Mouse (Mus musculus): ENCODE results near the gene Spata25. TPM values are rescaled to one million over a fixed set of nuclear protein-coding genes. Genes with fewer than 3 reads are reported as not detected.
"Not testable (repeated sequence)": the region's sequence is repeated elsewhere in the genome, so short reads cannot be mapped to it uniquely, and the experiment has no call there.

Spata25 gene
- 1 to 10 TPM in 1 of 2 experiments, not detected in 1; 1.6 TPM for total RNA-seq (2021)
- long read RNA-seq = 0 reads

DNA sequence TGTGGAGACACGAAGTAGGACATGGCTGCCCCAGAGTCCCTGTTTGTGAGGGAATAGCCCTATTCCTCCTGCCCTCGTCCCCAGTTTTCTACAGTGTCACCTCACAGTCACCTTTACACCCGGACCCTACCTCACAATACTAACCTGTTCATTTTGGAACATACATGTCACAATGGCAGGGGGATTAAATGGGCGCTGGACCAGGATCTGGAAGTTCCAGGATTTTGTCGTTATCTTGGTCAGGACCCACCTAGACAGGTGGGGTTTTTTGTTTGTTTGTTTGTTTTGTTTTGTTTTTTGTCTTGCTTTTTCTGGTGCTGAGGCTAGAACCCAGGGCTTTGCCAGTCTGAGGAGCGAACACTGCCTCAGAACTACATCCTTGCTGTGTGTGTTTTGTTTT is at the start of gene Spata25:
Spata25 (minus strand) TSS at position 101 of the 400 bp plus-strand sequence.
- DNase-seq (ENCODE audit: low spot score in 2 of 2) = no peak

DNA sequence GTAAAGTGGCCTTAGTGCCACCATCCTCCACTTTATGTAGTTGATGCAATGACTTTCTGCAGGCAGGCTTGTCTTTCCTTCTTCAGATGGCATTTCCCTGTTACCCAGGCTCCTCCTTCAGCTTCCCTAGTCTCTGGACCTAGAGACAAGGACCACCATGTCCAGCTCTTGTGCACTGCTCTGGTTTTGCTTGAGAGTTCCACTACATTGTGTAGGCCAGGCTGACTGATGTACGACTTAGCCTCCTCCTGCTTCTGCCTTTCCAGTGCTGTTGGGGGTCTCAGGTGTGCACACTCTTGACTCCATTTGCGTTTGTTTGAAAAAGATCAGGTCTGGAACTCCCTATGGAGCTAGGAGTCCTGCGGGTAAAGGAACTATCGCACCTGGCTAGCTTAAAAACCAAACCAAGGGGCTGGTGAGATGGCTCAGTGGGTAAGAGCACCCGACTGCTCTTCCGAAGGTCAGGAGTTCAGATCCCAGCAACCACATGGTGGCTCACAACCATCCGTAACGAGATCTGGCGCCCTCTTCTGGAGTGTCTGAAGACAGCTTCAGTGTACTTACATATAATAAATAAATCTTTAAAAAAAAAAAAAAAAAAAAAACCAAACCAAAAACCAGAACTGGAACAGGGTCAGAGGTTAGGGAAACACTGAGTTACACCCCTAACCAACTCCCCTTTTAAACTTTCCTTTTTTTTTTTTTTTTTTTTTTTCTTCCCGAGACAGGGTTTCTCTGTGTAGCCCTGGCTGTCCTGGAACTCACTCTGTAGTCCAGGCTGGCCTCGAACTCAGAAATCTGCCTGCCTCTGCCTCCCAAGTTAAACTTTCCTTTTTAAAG is 49.3 kb upstream of the Spata25 start:
- not testable (repeated sequence) for DNase-seq (ENCODE audit: low spot score in 2 of 2)

DNA sequence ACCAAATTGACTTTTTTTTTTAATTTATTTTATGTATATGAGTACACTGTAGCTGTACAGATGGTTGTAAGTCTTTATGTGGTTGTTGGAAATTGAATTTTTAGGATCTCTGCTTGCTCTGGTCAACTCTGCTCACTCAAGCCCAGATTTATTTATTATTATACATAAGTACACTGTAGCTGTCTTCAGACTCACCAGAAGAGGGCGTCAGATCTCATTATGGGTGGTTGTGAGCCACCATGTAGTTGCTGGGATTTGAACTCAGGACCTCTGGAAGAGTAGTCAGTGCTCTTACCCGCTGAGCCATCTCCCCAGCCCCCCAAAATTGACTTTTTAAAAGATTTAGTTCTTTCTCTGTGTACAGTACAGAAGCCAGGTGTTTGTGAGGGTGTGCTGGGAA is 47.3 kb upstream of the Spata25 start:
- not testable (repeated sequence) for DNase-seq (ENCODE audit: low spot score in 2 of 2)

DNA sequence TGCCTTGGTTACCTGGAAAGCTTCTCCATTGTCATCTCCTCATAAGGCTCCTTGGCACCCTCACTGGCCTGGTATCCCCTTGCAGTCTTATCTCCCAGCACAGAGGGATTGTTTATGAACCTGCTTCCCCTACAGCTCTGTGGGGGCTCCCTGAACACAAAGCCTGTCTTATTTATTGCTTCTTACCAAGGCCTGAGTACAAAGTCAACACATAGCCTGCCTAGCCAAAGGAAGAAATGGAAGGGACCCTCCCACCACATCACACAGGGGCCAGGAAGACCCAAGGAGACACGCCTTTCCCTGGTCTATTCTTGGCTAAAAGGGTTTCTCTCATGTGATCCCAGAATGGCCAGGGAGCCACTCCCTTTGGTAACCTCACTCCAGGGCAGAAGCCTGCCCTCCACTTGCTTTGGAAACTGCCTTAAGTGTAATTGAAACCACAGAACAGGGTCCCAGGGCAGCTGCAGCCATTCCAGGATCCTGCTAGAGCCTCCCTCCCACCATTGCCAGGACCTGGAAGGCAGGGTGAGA is 46.0 kb upstream of the Spata25 start:
- DNase-seq (ENCODE audit: low spot score in 2 of 2) = no peak

DNA sequence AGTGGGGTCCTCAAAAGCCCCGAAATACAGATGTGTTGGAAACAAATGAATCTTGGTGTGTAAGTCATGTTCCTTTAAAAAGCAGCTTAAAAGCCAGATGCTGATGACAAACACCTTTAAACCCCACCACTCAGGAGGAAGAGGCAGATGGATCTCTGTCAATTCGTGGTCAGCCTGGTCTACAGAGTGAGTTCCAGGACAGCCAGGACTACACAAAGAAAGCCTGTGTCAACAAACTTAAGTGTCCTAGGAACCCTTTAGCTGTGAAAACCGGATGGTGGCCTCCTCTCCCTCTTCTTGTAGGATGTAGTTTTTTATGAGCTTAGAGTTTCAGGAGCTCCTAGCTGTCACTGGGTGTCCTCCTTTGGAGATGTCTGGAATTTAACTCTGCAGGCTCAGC is 45.3 kb upstream of the Spata25 start:
- DNase-seq (ENCODE audit: low spot score in 2 of 2) = no peak

DNA sequence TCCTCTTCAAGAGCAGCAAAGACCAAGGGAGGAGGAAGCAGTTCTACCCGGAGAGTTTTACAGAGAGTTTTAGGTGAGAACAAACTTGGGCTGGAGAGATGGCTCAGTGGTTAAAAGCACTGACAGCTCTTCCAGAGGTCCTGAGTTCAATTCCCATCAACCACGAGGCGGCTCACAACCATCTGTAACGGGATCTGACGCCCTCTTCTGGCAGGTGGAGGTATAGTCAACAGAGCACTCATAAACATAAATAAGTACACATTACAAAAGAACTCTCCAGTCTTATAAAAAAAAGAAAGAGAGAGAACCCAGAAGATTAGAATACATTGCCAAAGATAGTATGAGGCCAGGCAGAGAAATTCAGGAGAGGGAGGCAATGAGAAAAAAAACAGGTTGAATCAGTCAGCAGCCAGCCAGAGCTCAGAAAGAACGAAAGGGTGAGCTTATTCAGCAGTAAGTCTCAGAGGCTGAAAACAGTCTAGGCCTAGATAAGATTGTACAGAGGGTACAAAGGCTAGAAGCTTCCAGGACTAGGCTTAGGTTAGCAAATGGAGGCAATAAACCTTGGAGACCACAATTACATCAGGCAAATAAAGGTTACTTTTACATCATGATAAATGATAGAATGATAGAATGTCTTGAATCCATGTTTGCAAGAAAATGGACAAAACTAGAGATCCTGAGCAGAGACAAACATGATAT is 43.4 kb upstream of the Spata25 start:
- DNase-seq (ENCODE audit: low spot score in 2 of 2) = no peak

DNA sequence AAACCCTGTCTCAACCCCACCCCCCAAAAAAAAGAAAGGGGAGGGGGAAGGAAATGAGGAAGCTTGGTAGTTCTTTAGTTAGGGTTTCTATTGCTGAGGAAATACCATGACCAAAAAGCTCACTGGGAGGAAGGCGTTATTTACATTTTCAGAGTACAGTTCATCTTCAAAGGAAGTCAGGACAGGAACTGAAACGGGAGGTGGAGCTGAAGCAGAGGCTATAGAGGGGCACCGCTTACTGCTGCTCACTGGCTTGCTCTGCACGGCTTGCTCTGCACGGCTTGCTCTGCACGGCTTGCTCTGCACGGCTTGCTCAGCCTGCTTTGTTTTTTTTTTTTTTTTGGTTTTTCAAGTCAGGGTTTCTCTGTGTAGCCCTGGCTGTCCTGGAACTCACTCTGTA is 40.2 kb upstream of the Spata25 start:
- DNase-seq (ENCODE audit: low spot score in 2 of 2) = no peak

DNA sequence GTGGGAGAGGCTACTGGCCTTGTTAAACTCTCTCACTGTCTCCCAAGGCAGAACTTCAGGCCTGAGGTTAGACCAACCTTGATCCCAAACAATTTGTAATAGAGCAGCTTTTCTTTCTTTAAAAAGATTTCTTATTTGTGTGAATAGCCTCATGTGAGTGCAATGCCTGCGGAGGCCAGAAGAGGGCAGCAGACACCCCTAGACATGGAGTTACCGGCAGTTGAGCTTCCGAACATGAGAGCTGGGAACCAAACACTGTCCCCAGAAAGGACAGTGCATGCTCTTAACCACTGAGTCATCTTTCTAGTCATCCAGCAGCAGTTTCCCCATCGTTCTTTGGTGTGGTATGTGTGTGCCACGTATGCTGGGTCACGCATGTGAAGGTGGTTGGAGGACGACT is 39.2 kb upstream of the Spata25 start:
- no peak for DNase-seq (ENCODE audit: low spot score in 2 of 2)

DNA sequence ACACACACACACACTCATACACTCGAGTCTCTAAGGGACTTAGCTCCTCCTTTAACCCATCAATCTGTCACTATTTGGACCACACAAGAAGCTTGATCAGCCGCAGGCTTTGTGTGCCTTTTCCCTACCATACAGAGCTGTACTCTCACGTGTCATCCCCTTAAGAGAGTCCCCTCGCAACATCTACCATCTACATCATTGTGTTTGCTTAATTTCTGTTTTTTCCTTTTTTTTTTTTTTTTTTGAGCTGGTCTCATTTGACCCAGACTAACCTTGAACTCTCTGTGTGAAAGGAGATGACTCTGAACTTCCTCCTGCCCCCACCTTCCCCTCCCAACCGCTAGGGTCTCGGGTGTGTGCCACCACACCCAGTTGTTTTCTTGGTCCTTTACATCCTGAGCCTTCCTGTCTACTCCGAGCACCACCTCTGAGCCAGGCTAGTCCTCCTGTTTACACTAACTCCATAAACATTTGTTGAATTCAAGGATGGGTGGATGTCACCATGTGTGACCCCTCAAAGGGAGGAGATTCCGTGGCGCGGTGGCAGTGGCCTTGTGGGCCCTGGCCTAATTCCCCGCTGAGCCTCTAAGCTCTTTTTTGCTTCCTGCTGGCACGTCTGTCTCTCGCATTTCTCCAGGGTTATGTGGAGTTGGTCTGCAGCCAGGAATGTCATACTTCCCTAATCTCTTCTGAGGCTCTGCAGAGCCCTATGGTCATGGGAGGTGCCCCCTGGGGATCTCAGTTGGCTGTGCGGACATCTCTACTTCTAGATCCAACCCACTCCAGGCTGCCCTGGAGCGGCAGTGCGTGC is 38.6 kb upstream of the Spata25 start:
- DNase-seq (ENCODE audit: low spot score in 2 of 2) = no peak

DNA sequence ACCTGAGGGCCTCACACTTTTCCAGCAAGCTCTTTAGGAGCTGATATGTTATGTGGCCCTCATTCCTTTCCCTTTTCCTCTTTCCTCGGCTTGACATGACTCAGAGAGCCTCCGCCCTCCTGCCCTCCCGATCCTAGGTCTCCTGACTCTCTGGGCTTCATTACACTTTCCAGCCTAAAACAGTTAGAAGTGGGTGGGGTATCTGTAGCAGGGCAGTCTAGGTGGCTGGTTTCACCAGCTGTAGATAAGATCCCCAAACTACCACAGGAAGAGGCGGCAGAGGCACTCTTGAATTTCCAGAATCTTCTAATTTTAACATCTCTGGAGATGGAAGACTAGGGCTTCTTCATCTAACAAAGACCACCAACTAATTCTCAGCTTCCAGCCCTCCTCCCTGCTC is 36.3 kb upstream of the Spata25 start:
- DNase-seq (ENCODE audit: low spot score in 2 of 2) = no peak

DNA sequence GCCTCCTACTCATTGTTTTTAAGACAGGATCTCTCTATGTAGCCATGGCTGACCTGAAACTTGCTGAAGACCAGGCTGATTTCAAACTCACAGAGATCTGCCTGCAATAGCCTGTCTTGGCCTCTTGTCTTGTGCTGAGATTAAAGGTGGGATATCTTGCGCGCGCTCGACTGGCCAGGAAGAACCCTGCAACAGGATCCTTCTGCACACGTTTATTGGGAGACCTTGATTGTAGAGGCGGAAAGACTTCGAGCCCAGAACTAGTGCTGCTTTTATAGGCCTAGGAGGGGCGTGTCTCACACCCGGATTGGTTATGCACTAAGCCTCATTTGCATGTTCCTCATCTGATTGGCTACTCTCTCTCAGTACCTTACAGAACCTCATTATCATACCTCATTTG is 35.1 kb upstream of the Spata25 start:
- not testable (repeated sequence) for DNase-seq (ENCODE audit: low spot score in 2 of 2)

DNA sequence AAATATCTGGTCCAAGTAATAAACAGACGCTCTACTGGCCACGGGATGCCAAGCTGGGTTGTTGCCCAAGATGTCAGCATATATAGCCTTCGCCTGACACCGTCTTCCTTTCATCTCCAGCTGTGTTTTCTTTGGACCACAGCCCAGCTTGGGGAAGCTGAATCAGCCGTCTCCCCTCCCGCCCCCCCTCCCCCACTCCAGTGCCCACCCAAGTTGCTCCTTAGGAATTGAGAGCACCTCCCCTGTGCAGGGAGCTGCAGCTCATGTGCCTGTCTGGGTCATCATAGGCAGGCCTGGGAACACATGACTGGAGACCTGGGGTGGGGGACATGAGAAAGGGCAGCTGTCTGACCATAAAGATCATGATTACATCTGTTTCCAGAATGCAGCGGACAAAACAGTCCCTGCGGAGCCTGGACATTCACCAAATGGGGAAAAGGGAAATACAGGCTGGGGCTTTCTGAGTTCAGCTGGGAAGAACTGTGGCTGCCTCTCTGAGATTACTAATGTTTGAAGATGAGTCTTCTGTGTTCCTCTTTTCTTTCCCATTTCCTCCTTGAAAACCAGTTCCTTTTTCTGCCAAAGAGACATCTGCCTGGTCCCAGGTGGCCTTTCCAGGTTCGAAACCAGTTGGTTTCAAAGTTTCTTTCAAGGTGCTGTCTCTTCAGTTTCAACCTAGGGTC is 34.0 kb upstream of the Spata25 start:
- no peak for DNase-seq (ENCODE audit: low spot score in 2 of 2)

DNA sequence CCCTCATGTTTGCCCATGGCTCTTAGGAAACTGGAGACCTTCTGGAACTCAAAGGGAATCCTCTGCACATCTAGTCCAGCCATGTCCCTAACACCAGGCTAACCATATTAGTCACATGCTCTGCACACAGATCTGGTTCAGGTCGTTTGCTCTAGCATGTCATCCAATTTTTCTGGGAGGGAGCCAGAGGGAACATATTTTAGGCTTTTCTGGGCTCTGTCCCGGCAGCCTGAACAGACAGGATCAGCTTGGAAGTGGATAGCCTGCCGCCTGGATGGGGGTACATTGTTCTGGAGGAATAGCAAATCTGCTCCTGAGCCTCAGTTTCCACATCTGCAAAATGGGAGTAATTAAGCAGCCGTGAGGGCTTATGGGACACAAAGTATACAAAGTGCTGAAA is 32.8 kb upstream of the Spata25 start:
- no peak for DNase-seq (ENCODE audit: low spot score in 2 of 2)

DNA sequence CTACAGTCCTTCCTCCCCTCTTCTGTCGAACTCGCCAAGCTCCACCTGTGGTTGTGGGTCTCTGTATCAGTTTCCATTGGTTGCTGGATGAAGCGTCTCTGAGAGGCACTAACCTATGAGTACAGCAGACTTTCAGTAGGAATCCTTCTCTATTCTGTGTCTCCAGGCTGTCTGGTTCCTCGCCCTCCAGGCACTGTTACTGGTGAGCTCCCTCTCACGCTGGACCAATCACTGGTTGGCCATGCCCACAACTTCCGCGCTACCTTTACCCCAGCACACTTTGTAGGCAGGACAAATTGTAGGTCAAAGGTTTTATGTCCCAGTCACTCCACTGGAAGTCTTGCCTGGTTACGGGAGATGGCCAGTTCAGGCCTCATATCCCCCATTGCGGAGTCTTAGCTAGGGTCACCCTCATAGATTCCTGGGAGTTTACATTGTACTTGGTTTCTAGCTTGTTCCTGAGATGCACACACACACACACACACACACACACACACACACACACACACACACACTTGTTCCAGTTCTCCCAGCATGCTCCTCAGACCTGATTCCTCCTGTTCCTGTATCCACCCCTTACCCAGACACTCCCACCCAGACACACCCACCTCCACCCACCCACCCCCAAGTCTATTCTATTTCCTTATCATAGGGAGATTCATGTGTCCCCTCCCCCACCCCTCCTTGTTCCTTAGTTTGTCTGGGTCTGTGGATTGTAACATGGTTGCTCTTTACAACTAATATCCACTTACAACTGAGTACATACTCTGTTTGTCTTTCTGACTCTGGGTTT is 31.5 kb upstream of the Spata25 start:
- DNase-seq (ENCODE audit: low spot score in 2 of 2) = no peak

DNA sequence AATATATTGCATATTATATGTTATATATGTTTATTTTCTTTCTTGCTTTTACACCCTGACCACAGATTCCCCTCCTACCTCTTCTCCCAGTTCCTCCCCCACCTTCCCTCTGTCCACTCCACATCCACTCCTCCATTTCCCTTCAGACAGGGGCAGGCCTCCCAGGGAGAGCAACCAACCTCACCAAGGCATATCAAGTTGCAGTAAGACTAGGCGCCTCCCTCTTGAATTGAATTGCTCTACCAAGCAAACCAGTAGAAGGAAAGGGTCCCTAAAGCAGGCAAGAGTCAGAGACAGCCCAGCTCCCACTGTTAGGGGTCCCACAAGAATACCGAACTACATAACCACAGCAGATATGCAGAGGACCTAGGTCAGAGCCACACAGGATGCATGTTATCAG is 30.8 kb upstream of the Spata25 start:
- DNase-seq (ENCODE audit: low spot score in 2 of 2) = no peak

DNA sequence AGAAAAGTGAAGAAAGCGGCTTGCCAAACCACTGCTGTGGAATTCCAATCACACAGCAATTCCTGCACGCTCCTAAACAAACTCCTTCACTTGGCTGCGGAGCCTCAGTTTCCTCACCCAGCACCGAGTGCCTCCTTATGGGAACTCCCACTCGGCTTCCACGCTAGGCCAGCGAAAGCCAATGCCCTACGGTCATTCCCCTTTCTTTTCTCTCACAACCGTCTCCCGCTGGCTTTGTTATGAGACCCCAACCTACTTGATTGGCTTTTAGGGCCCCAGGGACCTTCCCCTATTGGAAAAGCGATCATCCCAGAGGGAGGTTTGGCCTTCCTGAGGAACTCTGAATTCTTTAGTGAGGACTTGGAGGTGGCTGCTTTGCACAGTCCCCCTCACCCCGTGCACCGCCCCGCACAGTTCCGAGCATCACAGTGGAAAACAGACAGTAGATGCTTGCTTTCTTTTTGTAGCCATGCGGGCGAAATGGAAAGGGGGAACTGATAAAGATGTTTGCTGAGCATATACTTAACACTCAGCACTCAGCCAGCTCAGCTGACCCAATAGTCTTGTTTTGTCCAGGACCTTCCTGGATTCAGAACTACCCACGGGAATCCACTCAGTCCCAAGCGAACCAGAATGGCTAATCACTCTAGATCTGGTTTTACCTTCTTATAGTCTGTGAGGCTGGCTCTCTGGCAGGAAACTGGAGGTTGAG is 29.7 kb upstream of the Spata25 start:
- no peak for DNase-seq (ENCODE audit: low spot score in 2 of 2)

DNA sequence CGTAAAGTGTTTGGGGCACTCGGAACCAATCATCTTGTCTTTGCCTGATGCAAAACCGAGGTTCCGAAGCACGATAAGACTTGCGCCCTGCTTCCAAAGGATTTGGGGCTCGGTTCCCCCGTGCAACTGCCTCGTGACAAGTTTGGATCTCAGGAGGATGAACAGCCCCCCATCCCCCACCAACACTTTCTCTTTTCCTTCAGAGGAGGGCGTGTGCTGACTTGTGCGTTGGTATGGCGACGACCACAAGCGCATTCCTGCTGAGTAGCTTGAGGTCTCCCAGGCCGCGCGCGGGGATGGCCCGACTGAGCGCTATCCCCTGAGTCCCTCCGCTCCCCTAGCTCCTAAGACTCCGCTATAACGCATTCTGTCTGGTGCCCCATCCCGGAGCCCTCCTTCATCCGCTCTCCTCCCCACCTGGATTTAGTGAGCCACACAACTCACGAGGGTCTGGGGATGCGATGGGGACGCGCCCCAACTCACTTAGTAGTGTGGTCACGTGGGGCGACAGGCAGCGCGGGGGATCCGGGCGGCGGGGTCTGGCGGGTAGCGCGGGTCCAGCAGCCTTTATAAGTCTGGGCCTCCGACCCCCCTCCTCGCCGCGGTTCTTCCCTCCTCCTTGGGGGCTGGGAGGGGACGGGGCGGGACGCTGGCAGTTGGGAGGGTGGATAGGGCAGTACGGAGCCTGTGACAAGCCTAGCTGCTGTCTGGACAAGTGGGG is 28.9 kb upstream of the Spata25 start, which contains the start of gene Pltp:
Pltp (minus strand) TSS at position 611 of the 721 bp plus-strand sequence.
- DNase-seq (ENCODE audit: low spot score in 2 of 2) = peak; percentile 44 to 46

DNA sequence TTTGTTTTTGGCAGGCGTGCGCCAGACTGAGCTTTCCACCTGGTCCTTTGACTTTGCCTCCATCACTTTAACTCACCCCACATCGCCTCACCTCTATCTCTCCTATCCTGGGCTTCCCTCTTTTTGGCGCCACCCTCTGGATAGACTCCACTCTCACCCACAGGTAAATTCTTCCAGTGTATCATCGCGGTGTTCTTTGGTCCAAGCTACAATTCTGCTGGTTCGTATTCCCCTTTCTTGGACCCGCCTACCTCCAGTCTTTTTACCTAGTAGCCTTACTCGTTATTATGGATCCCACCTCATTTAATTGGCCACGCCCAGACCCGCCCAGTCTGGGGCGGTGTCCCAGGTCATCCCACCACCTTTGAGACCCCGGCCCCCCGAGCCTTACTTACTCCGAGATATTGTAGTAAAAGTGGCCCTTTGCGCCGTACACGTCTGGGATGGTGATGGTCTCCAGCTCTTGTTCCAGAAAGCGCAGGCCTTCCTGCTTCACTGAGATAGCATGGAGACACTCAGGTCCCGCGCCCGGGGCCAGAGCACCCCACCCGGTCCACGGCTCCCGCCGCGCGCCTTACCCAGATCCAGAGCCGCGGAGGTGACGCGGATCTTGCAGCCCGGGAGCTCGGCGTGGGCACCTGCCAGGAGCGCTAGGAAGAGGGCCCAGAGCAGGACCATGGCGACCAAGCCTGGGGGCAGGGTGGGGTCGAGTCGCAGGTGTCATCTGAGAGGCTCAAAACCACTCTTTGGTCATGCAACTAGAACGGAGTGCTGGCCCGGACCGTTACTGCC is 28.2 kb upstream of the Spata25 start:
- DNase-seq (ENCODE audit: low spot score in 2 of 2) = no peak

Measured in layer of hippocampus, postnatal 10 days (tissue).